Mouse (Mus musculus) left cerebral cortex, postnatal 10 days (tissue): ENCODE results near the gene Sema3c. TPM values are rescaled to one million over a fixed set of nuclear protein-coding genes. Genes with fewer than 3 reads are reported as not detected.
A peak's percentile ranks its signal among the peaks of the same experiment; 100 is the strongest.
"Not testable (repeated sequence)": the region's sequence is repeated elsewhere in the genome, so short reads cannot be mapped to it uniquely, and the experiment has no call there.

Source experiments
- DNase-seq, 2 experiments: peaks; one replicate each; pipeline ENCODE4 v3.0.0; 2021 to 2022; ENCODE audit warnings: low spot score in 2 of 2, mixed read lengths in 1 of 2; ENCODE audit errors: extremely low spot score in 1 of 2
- intact Hi-C: fragments of 180-260 bp; cut with DNase I; formaldehyde crosslinking; loops from one replicate; pipeline ENCODE4 v1.15.1; 2025
- total RNA-seq, 2 experiments: library from RNA; stranded (reverse); gene quantifications; 2 replicates each; pipeline ENCODE4 v1.2.3; 2021

Sema3c gene
- total RNA-seq = 10 to 100 TPM; 28.8 to 30.3 TPM

GRCm38 (mm10) chr5:17573694-17574380 lies at the start of gene Sema3c:
Sema3c (plus strand) TSS chr5:17574281.
- no peak for DNase-seq
- intact Hi-C loops = loop anchor here (10.0 kb wide), 1 partner anchor 639 kb away; no protein-coding TSS in a partner anchor

GRCm38 (mm10) chr5:17531165-17531564 lies 42.9 kb upstream of the Sema3c start:
- DNase-seq, intact Hi-C loops: not testable (repeated sequence)

GRCm38 (mm10) chr5:17543141-17543540 lies 30.9 kb upstream of the Sema3c start:
- no peak for DNase-seq
- intact Hi-C loops = no loop called here

- no peak for DNase-seq
- intact Hi-C loops = no loop called here
Observed at GRCm38 (mm10) chr5:17544904-17545449, 29.1 kb upstream of the Sema3c start.

- intact Hi-C loops = no loop called here
- DNase-seq = no peak
Observed at GRCm38 (mm10) chr5:17551693-17552092, 22.4 kb upstream of the Sema3c start.

- peak in 1 of 2 experiments; percentile 22 for DNase-seq
- intact Hi-C loops = no loop called here
Observed at GRCm38 (mm10) chr5:17556073-17556473, 18.0 kb upstream of the Sema3c start.

- no peak for DNase-seq
- intact Hi-C loops = no loop called here
Observed at GRCm38 (mm10) chr5:17556715-17557265, 17.3 kb upstream of the Sema3c start.

GRCm38 (mm10) chr5:17571571-17571970 lies 2.5 kb upstream of the Sema3c start:
- no peak for DNase-seq
- intact Hi-C loops = loop anchor here (10.0 kb wide), 1 partner anchor 637 kb away; no protein-coding TSS in a partner anchor

- intact Hi-C loops = loop anchor here (10.0 kb wide), 1 partner anchor 640 kb away; no protein-coding TSS in a partner anchor
- DNase-seq = peak; percentile 16 to 73
Observed at GRCm38 (mm10) chr5:17574413-17575182, 517 bp downstream of the Sema3c start.

GRCm38 (mm10) chr5:17575183-17575495 lies 1.1 kb downstream of the Sema3c start:
- intact Hi-C loops = loop anchor here (10.0 kb wide), 1 partner anchor 640 kb away; no protein-coding TSS in a partner anchor
- DNase-seq = no peak

- intact Hi-C loops = loop anchor here (10.0 kb wide), 1 partner anchor 641 kb away; no protein-coding TSS in a partner anchor
- no peak for DNase-seq
Observed at GRCm38 (mm10) chr5:17576069-17576468, 2.0 kb downstream of the Sema3c start.

- intact Hi-C loops = loop anchor here (5.0 kb wide), 1 partner anchor 175 kb away; no protein-coding TSS in a partner anchor
- no peak for DNase-seq
Observed at GRCm38 (mm10) chr5:17582047-17582515, 8.0 kb downstream of the Sema3c start.

- intact Hi-C loops = loop anchor here (5.0 kb wide), 1 partner anchor 173 kb away; no protein-coding TSS in a partner anchor
- DNase-seq = no peak
Observed at GRCm38 (mm10) chr5:17584299-17584945, 10.3 kb downstream of the Sema3c start.

- DNase-seq = no peak
- intact Hi-C loops = no loop called here
Observed at GRCm38 (mm10) chr5:17586518-17587210, 12.6 kb downstream of the Sema3c start.

GRCm38 (mm10) chr5:17591908-17592307 lies 17.8 kb downstream of the Sema3c start:
- intact Hi-C loops = no loop called here
- no peak for DNase-seq

GRCm38 (mm10) chr5:17601700-17602099 lies 27.6 kb downstream of the Sema3c start:
- intact Hi-C loops = no loop called here
- DNase-seq = no peak

- intact Hi-C loops = no loop called here
- DNase-seq = no peak
Observed at GRCm38 (mm10) chr5:17620619-17621018, 46.5 kb downstream of the Sema3c start.

GRCm38 (mm10) chr5:17622564-17622963 lies 48.5 kb downstream of the Sema3c start:
- DNase-seq = no peak
- intact Hi-C loops = no loop called here
